Mouse (Mus musculus): ENCODE data around the gene Abl2.
"Not testable (repeated sequence)": the region's sequence is repeated elsewhere in the genome, so short reads cannot be mapped to it uniquely, and the experiment has no call there.

Gene Abl2

DNA sequence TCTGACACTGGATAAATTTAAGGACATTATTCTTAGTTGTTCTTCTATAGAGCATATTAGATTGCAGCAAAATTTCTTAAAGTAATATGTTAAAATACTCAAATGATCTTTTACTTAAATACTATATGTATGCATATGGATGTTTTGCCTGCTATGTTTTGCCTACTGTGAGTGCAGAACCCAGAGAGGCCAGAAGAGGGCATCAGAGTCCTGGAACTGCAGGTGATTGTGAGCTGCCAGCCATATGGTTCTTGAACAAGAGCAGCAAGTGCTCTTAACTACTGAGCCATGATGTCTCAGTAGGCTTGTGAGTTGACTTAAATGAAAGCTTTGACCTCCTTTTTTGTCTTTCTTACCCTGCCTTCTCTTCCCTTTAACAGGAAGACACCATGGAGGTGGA lies 72.4 kb downstream of the Abl2 start:
- in situ Hi-C loops (cut with MboI, MseI), result loop anchor here (10.0 kb wide), 1 partner anchor 156 kb away; the partner anchor contains the start of gene Soat1

DNA sequence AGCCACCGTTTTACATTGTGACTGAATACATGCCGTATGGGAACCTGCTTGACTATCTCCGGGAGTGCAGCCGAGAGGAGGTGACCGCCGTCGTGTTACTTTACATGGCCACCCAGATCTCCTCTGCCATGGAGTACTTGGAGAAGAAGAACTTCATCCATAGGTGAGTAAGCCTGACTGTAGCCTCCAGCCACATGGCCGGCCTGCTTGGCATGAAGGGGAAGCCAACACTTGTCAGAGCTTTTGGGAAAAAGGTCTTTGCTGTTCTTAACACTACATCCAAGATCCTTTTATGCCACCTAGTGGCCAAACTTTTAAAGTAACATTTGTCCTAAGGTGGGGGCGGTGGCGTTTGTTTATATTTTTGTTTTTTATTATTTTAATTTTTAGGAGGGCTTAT lies 74.5 kb downstream of the Abl2 start:
- in situ Hi-C loops (cut with MboI, MseI), result loop anchor here (10.0 kb wide), 1 partner anchor 158 kb away; the partner anchor contains the start of gene Soat1

DNA sequence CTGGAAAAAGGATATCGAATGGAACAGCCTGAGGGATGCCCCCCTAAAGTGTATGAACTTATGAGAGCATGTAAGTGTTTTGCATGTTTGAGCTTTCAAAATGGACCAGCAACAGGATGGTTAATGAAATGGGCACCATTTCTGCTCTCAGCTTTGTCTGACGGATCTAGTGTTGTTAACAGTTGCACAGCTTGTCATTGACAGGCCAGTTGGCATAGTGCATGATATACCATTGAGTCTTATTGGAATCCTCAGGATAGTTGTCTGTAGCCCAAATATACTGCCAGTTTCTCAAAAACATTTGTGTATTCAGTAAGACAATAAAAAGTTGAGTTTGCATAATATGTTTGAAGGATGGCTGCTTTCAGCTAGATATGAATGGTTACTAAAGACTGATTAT lies 76.6 kb downstream of the Abl2 start:
- in situ Hi-C loops (cut with MboI, MseI), result loop anchor here (10.0 kb wide), 1 partner anchor 160 kb away; the partner anchor contains the start of gene Soat1

DNA sequence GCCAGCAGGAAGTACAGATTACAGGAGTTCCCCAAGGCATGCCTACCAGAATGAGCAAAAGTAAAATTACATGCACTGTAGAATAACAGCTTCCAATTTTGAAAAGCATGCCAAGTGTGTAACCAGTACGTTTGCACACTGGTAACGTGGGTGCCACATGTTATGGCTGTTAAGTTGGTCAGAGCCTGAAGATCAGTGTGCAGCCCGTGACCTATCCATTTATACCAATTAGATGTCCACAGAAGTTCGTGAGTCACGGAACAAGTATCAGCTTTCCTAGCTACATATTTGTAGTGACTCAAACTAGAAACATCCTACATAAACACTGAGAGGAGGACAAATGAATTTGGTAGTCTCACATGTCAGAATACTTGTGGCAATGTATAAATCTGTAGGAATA lies 80.9 kb downstream of the Abl2 start:
- in situ Hi-C loops (cut with MboI, MseI), result loop anchor here (10.0 kb wide), 1 partner anchor 165 kb away; the partner anchor contains the start of gene Soat1

DNA sequence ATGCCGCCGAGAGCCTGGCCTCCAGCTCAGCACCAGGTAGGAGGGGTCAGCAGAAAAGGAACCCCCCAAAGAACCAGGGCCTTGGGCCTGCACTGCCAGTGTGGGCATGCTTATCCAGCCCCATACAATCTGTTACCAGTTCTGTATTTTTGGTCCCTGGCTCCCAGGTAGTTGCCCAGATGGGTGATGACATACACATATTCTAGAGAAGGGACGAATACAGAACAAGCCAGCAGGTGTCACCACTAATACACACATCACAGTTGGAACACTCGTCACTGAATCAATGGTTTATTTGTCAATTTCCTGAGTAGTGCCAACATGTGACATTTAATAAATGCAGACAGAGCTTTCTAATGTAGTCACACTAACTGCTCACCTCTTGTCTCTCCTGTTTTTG lies 82.0 kb downstream of the Abl2 start:
- in situ Hi-C loops (cut with MboI, MseI), result no loop called here

DNA sequence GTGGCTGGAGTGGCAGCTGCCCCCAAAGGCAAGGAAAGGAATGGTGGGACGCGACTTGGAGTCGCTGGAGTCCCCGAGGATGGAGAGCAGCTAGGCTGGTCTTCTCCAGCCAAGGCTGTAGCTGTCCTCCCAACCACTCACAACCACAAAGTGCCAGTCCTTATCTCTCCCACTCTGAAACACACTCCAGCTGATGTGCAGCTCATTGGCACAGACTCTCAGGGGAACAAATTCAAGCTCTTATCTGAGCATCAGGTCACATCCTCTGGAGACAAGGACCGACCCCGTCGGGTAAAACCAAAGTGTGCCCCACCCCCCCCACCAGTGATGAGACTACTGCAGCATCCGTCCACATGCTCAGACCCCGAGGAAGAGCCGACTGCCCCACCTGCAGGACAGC lies 83.2 kb downstream of the Abl2 start:
- in situ Hi-C loops (cut with MboI, MseI), result no loop called here

DNA sequence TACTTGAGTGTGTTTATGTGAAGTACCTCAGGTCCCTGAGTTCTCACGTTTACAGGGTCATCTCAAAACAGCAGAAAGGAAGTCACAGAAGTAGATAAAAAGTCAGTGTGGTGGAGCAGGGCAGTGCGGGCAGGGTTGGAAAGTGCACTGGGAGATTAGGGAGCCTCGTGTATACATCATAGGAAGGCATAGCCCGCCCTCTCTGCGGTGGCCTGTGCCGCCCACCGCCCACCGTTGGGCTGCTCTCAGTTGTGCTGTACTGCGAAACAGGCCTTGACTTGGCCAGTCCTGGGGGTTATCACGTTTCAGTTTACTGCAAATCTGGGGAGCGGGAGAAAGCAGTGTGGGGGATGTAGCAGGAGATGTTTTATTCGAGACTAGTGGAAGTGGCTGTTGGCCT lies 84.2 kb downstream of the Abl2 start:
- in situ Hi-C loops (cut with MboI, MseI), result no loop called here

DNA sequence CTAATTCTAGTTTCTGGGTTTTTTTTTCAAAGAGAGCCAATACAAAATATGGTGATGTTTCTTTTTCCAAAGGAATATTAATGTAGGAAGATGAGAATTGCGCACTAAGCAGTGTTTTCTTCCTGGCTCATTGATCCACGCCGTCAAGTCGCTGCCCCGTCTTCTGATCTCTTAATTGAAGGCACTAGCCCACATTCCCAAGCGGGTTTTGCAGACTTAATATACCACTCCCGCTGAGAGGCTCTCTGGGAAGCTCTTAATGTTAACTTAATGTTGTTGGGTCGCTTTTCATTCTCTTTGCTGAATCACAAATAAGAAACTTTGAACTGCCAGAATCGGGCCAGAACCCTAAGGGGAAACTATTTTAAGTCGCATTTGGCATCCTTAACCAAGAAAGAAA lies 85.5 kb downstream of the Abl2 start:
- in situ Hi-C loops (cut with MboI, MseI), result no loop called here

DNA sequence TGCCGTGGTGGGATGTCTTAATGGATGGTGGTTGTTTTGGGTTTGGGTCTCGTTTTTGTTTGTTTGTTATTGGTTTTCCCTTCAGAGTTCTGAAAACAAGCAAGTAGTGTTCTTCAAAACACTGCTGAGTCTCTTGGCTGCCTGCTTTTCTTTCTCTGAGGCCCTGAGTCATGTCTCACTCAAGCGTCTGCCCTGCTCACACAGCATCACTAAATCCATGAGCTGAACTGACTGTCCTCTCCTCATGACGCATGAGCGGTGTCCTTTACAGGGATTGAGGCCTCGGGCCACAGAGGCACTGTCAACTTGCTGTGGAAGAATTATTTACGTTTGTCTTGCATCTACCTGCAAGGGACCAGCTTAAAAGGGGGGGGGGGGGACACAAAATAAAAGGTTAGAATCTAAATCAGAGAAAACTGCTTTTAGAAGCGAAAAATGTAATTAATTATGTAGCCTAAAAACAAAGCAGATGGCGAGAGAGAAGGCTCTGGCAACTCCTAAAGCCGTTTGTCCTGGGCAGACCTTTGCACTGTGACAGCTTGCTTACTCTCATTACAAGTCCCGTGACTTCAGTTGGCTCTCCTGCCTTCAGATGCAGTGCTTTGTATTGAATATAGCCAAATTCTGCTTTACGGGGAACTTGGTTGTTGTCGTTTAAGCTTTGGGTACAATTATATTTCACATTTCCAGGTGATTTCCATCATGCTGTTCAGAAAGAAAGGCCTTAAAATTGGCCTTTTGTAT lies 86.4 kb downstream of the Abl2 start:
- in situ Hi-C loops (cut with MboI, MseI), result no loop called here

DNA sequence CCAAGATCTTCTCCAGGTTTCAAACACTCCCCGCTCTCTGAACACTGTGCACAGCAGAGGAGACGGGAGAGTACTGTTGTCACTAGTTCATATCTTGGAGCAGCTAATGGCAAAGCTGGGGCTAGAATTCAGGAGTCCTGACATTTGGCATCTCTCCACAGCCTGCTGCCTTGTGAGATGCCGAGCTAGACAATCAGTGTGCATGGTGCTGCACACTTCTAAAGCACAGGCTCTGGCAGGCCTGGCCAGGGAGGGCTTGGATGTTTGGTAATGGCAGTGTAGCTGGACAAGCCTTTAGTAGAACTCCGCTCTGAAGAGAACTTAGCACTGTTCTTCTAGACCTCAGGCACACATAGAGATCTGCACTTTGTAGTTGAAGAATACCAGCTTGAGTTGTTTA lies 87.4 kb downstream of the Abl2 start:
- in situ Hi-C loops (cut with MboI, MseI), result no loop called here

DNA sequence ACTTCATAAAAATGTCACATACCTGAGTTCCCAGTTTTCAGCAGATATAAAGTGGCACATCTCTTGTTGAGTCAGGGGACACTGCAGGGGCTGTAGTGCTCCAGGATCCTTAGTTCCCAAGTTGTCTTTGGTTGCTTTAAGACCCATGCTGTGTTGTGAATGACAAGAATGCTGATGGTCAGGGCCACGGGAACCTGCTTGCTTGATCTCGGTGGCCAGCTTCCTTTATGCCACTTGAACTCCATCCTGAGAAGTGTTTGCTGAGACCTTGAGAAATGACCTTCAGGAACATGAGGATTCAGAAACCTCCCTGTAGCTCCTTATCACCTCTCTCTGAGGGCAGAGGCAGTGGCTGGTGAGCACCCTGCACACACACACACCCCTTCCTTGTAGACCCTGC lies 90.1 kb downstream of the Abl2 start:
- in situ Hi-C loops (cut with MboI, MseI), result no loop called here

DNA sequence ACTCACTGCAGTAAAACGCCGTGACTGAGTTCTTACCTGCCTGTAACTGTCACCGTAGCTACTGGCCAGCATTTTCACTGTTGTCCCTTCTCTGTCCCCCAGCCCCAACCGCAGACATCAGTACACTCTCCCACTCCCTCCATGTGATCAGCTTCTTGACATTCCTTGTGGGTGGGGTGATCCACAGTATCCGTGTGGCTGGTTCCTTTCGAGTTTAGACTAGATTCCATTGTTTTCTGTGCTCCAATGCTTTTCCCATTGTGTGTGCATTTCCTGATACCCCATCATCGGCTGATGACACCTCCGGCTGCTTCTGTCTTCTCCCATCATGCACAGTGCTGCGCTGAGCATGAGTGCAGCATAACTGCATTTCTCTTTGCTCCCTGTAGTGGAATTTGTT lies 92.0 kb downstream of the Abl2 start:
- in situ Hi-C loops (cut with MboI, MseI), result no loop called here

DNA sequence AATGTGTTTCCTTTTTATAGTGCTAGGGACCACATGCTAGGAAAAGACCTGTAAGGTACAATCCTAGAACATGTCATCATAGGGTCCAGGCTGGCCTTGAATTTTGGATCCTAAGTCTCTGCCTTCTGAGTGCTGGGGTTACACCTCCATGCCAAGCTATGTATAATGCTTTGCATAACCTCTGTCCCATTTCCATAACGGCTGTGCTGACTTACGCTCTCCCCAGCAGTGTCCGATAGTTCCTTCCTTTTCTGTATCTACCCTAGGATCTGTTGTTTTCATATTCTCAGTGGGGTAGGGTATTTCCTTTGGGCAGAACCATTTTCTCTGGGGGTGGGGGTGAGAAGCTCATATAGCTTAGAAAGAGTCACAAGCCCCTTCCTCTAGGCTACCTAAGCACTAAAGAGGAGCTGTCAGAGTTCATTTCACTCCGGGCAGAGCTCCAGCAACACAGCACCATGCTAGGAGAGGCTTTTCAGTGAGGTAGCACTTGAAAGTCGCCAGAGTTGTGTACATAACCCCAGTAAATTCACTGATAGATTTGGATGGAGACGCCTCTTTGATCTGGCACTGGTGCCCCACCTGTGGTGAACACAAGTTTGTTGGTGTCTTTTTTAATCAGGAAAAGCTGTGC lies 93.7 kb downstream of the Abl2 start:
- in situ Hi-C loops (cut with MboI, MseI), result no loop called here

DNA sequence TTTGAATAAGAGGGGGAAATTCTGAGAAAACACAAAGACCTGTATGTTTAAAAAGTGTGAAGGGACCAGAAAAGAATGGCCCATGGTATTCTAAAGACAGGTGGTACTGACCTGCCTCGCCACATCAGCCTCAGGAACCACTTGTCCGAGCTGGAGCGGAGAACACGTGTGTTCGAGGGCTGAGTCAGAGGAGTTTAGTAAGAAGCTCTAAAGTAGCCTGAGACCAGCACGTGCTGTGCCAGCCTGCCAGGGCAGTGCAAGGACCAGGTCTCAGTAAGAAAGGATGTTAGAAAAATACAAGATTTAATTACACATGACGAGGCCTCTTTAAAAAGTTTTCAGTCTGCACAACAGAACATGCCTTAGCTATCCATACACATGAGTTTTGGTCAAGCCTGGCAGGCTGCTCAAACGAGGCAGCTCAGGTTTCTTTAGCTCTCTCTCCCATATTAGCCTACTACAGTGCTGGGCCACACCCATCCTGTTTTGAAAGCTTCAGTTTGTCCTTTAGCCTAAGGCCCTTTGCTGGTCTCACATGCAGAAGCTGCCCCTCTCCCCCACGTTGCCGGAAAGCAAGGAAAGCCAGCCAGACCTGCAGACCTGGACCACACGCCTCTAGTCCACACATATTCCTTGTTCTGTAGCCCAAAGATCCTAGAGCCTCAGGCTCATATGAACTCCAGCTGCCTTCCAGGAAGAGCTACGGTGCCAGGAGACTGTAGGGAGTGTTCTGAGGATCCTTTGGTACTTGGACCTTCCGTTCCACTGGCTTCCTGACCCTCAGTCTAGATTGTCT lies 96.3 kb downstream of the Abl2 start:
- in situ Hi-C loops (cut with MboI, MseI), result no loop called here

DNA sequence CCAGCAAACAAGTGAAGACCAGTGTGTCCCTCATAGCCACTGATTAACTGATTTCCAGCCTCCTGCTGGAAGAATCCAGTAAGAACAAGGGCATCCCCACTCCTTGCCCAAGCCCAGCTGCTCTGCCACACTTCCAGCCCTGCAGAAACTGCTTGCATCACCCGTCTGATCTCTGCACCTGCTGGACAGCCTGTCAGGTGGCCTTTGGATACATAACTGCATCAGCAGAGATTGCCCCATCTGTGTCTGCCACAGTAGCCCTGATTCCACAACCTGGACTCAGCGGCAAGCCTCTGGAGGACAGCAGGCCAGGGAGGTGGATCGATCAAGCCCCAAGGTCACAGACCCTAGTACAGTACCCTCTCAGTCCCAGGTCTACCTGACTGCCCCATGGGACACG lies 98.9 kb downstream of the Abl2 start:
- in situ Hi-C loops (cut with MboI, MseI), result no loop called here

DNA sequence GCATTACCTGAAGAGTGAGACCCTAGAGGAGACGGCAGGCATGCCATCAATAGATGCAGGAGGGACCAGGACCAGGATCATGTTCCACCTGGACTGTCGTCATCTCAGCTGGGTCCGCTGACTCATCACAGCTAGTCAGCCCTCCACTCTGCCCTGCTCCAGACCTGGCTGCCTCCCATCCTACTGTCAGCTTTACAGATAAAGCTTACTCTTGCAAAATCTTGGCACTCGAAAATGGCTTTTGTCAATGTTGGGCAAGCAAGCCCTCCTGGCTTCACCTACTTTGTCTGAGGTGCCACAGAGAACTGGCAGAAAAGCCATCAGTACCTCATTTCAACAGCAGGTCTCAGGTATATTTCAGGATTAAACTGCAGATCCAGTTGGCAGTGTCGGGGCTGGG lies 100.1 kb downstream of the Abl2 start:
- in situ Hi-C loops (cut with MboI, MseI), result no loop called here

DNA sequence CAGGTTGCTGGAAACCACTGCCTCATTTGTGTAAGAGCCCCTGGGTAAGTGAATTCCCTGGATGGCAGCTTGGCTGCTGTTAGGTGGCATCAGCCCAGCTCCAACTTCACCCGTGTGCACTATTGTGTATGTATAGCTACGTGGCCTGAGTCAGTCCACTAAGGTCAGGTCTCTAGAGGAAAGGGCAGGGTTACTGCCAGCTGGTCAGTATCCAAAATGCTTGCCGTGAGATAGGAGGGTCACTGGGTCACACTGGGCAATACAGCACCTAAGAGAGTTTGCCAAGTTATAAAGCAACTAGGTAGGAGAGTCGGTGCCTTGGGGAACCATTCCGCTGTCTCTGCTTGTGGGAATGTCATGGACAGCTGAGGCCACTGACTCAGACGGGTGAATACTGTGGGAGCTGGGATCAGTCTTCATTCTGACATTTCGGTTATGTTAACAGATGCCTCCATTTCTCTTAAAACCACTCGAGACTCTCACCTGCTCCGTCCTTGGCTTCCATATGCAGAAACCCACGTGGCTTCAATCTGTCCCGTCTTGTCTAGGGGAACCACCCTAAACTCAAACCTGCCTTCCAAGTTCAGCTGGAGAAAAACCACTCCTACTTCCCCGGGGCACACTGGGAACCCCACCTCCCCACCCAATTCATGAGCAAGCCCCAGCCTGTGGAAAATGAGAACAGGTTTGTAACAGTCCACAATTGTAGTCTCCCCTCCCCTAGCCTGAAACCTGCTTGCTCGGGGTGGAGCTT lies 101.5 kb downstream of the Abl2 start:
- in situ Hi-C loops (cut with MboI, MseI), result no loop called here

DNA sequence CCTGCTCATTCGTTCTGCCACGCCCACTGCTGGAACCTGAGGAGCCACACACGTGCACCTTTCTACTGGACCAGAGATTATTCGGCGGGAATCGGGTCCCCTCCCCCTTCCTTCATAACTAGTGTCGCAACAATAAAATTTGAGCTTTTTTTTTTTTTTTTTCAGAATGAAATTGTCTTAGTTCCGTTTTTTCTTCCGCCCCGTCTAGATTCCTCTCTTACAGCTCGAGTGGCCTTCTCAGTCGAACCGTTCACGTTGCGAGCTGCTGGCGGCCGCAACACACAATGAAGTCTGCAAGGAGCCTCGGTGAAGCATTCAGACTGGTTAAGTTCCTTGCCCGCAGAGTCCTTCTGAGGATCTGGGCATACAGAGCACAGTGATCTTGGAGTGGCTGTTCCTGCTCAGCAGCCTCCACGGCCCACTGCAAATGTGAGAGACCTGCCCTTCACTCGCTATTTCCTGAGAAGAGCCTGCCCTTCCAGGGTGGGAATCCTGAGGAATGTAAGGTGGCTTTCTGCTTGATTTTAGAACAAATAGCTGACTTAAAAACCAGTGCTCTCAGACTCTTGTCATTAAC lies 102.2 kb downstream of the Abl2 start:
- in situ Hi-C loops (cut with MboI, MseI), result not testable (repeated sequence)

DNA sequence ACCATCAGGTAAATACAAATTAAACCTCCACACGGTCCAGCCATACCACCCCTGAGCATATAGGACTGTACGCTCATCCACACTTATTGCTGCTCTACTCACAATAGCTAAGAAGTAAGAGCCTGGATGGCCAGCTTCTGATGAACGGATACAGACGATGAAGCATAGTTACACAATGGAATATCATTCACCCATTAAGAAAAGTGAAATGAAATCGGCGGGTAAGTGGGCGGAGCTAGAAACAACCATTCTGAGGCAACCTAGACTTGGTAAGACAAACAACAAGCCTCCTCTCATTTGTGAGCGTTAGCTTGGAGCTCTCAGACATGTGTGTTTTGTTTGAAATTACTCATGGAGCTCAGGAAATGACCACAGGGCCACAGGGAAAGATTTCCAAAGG lies 107.2 kb downstream of the Abl2 start:
- in situ Hi-C loops (cut with MboI, MseI), result no loop called here

DNA sequence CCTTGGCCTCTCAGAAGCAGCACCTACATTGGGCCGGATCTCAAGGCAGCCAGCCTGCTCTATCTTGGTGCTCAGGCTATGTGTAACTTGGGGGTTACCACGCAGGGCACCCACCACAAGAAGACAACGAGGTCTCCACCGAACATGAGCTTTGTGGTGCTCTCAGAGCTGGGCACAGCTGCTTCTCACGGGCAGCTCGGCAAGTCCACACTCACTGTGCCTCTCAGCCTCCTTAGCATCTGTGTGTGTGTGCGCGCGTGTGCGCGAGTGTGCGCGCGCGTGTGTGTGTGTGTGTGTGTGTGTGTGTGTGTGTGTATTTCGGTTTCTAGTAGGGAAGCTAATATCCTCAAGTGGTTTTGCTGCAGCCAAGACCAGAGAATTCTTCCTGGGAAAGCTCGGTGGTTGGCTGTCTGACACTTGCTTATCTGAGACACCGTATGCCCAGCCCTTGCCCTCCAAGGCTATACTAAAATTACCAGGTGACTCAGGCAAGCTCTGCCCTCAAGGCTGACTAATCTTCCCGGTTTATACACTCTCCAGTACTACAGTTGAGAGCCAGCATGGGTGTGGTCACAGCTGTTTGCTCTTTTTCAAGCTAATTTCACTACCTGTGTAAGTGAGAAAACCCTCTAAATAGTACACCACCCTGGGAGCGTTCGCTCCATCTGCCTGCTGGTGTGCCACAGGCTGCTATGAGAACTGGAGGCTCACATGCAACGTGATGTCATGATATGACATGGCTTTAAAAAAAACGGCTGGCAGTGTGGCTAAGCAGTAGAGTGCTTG lies 108.7 kb downstream of the Abl2 start:
- in situ Hi-C loops (cut with MboI, MseI), result no loop called here

DNA sequence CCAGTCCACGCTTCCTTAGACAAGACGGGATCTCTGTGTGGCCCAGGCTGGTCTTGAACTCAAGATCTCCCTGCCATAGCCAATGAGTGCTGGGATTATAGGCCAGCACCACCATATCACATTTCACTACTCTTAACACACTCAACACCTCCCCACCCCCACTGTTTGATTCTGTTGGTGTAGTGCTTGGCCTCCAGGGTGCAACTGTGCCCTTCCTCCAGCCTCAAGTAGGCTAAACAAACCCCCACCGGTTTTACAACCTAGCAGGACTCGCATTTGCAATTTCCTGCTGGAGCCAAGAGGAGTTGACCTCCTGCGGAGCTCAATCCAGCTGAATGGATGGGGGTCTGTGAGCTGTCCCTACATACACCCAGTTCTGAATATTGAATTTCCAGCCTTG lies 110.0 kb downstream of the Abl2 start:
- in situ Hi-C loops (cut with MboI, MseI), result no loop called here
